Mouse (Mus musculus): Measurements from ENCODE around the gene Arsb. TPM values are rescaled to one million over a fixed set of nuclear protein-coding genes. Genes with fewer than 3 reads are reported as not detected.

Gene Arsb
- polyA plus RNA-seq, 1 experiment from 2014 or later, result 28.0 TPM

DNA sequence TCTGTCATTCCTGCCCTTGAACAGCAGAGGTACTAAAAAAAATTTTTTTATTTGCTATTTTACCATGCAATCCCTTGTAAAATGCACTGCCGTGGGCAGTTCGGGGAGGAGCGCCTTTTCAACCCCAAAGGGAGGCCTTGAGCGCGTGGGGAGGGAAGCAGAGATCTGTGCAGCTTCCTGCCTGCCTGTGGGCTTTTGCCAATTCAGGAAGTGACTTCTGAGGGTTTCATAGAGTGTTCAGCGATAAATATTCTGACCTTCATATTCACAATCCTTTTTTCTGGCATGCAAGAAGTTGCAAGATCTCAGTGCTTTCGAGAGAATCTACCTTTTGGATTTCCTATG, 151.1 kb downstream of the Arsb start:
- 3% methylated on average over 7 of the region's 7 CpGs for WGBS (ENCODE audit: missing documents)
- H3K79me2 ChIP-seq (ENCODE audit: inconsistent target), result no peaks in the 10 kb centered on the region
- no peaks in the 10 kb centered on the region for H3K36me3 ChIP-seq (ENCODE audit: inconsistent target)
- peak overlapping the region; percentile 41 for H3K27ac ChIP-seq
- no peak overlapping the region for H3K4me3 ChIP-seq (ENCODE audit: inconsistent target)

DNA sequence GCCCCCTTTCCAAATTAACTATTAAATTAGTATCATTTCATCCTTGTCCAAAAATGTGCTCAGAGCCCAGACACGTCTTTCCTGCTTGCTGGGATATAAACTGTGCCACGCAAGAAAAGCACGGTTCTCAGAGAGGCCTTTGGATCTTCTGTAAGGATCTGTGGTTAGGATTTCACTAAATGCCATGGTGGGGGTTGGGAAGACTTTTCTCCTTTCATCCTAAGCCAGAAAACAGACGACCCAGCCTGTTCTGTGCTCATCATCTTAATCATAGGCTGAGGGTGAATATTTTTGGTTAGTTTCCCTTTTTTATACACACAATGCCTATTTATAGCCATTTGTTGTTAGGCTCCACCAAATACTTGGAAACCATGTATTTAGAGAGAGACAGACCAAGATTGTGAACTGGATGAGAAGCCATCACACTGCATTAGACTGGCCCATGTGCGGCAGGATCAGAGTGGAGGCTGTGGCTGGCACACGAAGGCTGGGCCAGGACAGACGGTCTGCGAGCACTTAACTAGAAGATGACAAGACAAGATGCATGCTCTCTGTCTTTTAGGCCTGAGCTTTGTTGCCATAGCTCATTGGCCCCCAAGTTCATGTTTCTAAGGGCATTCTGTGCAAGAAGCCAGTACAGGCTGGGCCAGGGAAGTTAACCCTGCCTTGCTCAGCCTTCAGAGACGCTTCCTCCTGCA, 153.5 kb downstream of the Arsb start:
- Histone ChIP-seq H3K36me3 (ENCODE audit: inconsistent target) (no peaks in the 10 kb centered on the region), H3K4me3 (ENCODE audit: inconsistent target) (no peak overlapping the region), H3K27ac (0 out of 2 replicates have a peak overlapping the region, but pooled peaks have one; percentile 8), H3K79me2 (ENCODE audit: inconsistent target) (no peaks in the 10 kb centered on the region)
- 83% methylated on average over 9 of the region's 9 CpGs for WGBS (ENCODE audit: missing documents)

DNA sequence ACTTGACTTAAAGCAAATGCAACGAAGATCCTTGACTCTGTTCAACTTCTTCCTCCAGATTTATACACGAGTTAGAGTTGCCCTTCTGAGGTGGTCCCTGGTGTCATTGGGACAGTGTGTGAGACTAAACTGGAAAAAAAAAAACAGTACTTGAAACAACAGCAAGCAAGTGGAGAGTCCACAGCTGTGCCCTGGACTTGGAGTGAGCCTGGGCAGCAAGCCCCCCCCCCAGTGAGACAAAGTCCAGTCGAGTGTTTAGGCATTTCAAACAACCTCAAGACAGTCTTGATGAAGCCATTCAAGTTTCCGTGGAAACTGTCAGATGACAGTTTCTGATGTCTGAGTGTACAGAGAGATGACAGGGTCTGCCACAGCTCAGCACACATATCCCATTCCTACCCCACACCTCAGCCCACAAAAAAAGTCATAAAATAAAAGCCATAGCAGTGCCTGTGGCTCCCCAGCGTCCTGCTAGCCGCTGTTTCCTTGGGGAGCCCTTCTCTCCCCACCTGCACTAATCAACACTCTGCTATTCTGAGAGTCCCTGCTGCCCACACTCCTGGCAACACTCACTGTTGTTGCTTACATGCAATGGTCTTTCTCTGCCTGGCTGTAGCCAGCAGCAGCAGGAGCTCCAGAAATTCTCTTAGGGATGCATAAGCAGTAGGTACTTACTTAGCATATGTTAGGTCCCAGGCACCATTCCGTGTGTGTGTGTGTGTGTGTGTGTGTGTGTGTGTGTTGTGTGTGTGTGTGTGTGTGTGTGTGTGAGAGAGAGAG, 159.3 kb downstream of the Arsb start:
- WGBS (ENCODE audit: missing documents), result 91% methylated on average over 6 of the region's 7 CpGs
- no peak overlapping the region for H3K4me3 ChIP-seq (ENCODE audit: inconsistent target)
- no peaks in the 10 kb centered on the region for H3K36me3 ChIP-seq (ENCODE audit: inconsistent target)
- H3K79me2 ChIP-seq (ENCODE audit: inconsistent target), result no peaks in the 10 kb centered on the region
- H3K27ac ChIP-seq, result no peak overlapping the region

DNA sequence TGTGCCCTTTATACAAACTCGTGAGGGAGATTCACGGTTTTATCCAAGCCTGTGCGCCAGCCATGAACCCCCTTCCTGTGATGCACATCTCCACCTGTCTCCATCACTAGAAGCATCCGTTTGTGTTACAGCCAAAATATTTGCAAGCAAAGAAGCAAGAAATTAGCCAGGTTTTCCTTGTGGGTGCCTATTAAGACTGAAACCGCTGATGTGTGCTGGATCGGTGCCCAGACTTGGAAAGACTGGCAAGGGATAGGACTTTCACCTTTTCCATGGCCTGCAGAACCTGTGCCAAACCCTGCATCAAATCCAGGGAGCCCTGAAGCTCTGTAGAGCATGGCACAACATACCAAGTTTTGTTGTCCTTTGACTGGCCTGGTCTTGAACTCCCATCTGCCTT, 165.0 kb downstream of the Arsb start:
- Histone ChIP-seq H3K79me2 (ENCODE audit: inconsistent target) (no peaks in the 10 kb centered on the region), H3K4me3 (ENCODE audit: inconsistent target) (no peak overlapping the region)
- 91% methylated on average over 6 of the region's 6 CpGs for WGBS (ENCODE audit: missing documents)

DNA sequence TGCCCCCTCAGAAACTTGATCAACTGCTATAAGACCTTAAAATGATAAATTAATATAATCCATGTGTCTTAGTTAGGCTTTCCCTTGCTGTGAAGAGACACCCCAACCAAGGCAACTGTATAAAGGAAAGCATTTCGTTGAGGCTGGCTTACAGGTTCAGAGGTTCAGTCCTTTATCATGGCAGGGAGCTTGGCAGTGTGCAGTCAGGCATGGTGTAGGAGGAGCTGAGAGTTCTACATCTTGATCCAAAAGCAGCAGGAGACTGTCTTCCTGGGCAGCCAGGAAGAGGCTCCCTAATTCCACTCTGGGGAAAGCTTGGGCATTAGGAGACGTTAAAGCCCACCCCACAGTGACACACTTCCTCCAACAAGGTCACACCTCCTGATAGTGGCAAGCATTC, 166.7 kb downstream of the Arsb start:
- Histone ChIP-seq H3K27ac (no peak overlapping the region), H3K79me2 (ENCODE audit: inconsistent target) (no peaks in the 10 kb centered on the region), H3K4me3 (ENCODE audit: inconsistent target) (no peak overlapping the region), H3K36me3 (ENCODE audit: inconsistent target) (no peaks in the 10 kb centered on the region)
- 82% methylated on average over 2 of the region's 2 CpGs for WGBS (ENCODE audit: missing documents)

More for the DNA sequence above, 165.0 kb downstream of the Arsb start:
- no peaks in the 10 kb centered on the region for H3K36me3 ChIP-seq (ENCODE audit: inconsistent target)
- H3K27ac ChIP-seq, result no peak overlapping the region

DNA sequence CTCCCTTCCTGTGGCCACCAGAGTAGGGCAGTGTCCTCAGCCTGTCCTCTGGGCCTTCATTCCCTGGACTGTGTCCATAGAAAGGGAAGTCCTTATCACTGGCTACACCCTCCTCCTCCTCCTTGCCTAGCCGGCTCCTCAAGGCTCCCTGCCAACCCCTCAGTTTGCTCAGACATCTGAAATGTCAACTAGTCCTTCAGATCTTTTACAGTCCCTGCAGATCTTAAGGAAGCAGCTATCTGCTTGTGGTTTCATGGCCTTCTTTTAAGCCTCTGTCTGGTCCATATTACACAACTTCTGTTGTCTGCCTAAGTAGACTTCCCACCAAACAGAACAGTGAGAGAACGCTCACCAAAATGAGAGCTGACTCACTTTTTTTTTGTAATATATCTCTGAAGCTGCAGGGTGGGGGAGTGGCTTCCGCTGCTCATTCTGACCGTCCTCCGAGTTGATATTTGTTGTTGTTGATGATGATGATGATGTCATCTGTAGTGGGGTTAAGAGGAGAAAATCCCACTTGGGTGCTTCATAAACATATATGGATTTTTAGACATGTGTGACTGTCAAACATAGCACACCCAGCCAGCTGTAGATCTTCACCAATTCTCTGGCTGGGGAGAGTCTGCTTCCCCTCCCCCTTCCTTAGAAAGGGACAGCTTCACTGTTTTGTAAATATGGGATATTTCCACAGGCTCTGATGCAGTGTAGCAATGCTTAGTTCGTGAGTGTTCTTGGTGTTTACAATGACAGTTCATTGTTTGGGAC, 168.1 kb downstream of the Arsb start:
- no peaks in the 10 kb centered on the region for H3K79me2 ChIP-seq (ENCODE audit: inconsistent target)
- H3K27ac ChIP-seq, result peak overlapping the region; percentile 29
- no peaks in the 10 kb centered on the region for H3K36me3 ChIP-seq (ENCODE audit: inconsistent target)
- no peak overlapping the region for H3K4me3 ChIP-seq (ENCODE audit: inconsistent target)
- 8% methylated on average over 6 of the region's 6 CpGs for WGBS (ENCODE audit: missing documents)

DNA sequence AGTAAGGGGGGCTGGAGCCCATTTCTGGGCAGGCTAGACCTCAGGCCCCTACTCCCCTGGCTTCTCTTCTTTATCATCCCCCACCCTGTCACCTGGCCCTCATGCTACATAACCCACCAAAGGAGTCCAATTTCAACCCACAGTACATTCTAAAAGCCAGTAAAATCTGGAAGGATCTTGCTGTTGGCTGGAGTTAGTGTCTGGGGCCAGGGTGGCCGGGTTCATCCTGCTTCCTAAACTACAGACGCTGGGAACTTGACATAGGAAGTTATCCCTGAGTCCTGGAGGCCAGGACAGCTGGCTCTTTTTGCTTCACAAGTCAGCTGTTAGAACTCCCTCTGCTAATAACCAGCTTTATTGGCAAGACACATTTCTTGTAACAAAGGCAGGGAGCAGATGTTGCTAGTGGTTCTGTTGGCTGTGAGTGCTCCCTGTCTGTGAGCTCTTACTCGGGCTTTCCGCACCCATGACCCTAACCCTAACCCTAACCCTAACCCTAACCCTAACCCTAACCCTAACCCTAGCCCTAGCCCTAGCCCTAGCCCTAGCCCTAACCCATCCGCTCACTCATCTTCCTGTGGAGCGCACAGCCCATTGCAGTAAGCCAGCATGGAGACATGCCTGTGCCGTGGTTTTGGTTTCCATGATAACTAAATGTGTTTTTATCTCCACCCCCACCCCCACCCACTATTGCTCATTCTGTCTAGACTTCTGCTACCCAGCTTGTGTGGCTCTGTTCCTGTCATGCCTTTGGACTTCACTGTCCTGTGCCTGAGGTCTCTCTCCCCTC, 169.5 kb downstream of the Arsb start:
- Histone ChIP-seq H3K27ac (no peak overlapping the region), H3K79me2 (ENCODE audit: inconsistent target) (no peaks in the 10 kb centered on the region), H3K4me3 (ENCODE audit: inconsistent target) (no peak overlapping the region), H3K36me3 (ENCODE audit: inconsistent target) (no peaks in the 10 kb centered on the region)
- WGBS (ENCODE audit: missing documents), result 90% methylated on average over 7 of the region's 7 CpGs

DNA sequence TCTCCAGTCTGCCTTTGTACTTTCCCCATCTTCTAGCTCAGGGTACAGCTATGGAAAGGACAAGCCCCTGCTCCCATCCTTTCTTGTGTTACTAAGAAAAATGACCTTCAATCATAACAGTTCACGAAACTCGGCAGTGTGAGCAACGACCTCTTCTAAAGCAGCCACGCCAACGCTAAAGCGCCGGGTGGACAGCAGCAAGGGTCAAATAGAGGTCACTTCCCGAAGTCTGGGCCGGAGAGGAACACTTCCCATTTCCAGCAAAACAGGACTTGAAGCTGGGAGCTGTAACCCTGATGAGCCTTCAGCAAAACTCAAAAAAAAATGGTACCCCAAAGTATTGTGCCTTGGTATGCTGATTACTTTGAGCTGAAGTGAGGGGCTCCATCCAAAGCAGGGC, 179.6 kb downstream of the Arsb start:
- H3K4me3 ChIP-seq (ENCODE audit: inconsistent target), result no peak overlapping the region
- no peaks in the 10 kb centered on the region for H3K79me2 ChIP-seq (ENCODE audit: inconsistent target)
- no peaks in the 10 kb centered on the region for H3K36me3 ChIP-seq (ENCODE audit: inconsistent target)
- H3K27ac ChIP-seq, result no peak overlapping the region
- WGBS (ENCODE audit: missing documents), result 69% methylated on average over 9 of the region's 9 CpGs

DNA sequence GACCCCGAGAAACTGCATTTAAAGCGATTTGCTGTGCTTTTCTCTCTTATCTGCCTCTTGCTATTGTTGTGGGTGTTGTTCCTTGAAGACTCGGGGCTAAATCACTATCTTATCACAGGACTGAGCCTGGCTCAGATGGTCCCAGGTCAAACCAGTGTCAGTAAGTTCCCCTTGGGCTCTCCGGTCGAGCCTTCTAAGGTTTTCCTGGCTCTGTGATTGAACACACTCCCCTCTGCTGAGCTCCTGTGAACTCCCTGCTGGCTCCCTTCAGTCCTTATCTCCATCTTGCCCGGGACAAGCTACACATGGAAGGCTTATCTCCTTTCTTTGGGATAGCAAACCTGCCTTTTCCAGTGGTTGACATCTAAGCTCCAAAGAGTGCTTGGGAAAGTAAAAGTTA, 180.1 kb downstream of the Arsb start:
- WGBS (ENCODE audit: missing documents), result 79% methylated on average over 6 of the region's 6 CpGs
- Histone ChIP-seq H3K36me3 (ENCODE audit: inconsistent target) (no peaks in the 10 kb centered on the region), H3K4me3 (ENCODE audit: inconsistent target) (no peak overlapping the region), H3K27ac (no peak overlapping the region), H3K79me2 (ENCODE audit: inconsistent target) (no peaks in the 10 kb centered on the region)

DNA sequence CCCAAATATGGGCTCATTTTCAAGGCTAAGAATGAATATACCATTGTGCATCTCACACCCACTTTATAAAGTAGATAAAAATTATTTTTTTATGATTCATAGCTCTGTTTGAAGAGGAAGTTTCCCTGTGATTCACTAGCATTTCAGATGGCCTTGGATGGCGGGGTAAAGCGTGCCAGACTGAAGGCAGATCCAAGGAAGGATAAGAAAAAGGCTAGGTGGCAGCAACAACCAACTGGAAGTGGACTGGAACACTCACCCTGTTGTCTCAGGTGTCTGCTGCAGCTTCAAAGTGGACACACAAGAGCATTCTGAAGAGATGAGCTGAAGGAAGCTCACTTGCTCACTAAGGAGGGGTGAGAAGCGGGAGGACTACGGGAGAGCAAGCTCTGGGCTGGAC, 181.0 kb downstream of the Arsb start:
- H3K27ac ChIP-seq, result no peak overlapping the region
- no peaks in the 10 kb centered on the region for H3K79me2 ChIP-seq (ENCODE audit: inconsistent target)
- no peak overlapping the region for H3K4me3 ChIP-seq (ENCODE audit: inconsistent target)
- no peaks in the 10 kb centered on the region for H3K36me3 ChIP-seq (ENCODE audit: inconsistent target)
- 88% methylated on average over 4 of the region's 4 CpGs for WGBS (ENCODE audit: missing documents)

DNA sequence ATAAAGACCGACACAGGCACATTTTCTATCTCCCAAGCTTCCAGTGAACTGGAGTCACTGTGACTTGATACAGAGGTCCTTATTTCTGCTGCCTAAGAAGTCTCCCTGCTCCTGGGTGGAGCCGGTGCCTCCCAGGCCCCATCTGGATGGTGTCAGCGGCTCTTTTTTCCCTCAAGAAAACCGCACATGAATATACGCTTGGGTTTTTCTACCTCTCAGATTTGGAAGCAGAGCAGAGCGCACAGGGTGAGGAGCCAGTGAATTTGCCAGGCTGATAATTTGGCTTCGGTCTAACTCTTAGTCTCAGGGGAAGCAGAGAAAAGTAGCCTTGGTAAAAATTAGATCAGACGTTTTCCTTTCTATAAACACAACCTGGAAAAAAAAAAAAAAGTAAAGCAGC, 186.5 kb downstream of the Arsb start:
- 96% methylated on average over 8 of the region's 8 CpGs for WGBS (ENCODE audit: missing documents)
- no peaks in the 10 kb centered on the region for H3K36me3 ChIP-seq (ENCODE audit: inconsistent target)

DNA sequence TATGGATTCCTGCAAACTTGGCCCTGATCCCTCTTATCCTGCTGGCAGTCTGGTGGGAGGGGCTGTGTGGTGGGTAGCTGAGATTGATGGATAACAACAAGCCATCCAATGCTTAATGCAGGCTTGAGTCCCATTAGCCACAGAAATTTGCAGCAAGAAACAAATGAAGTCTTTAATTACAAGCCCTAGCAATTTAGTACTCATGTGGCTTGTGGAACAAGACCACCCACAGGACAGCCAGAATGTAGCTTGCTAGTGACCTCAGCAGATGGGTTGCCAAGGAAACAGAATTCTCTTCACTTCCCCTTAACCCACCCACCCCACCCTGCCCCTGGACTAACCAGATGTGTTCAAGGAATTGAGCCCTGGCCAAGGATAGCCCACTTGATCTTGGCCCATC, 194.8 kb downstream of the Arsb start:
- no peak overlapping the region for H3K4me3 ChIP-seq (ENCODE audit: inconsistent target)
- no peak overlapping the region for H3K27ac ChIP-seq
- no peaks in the 10 kb centered on the region for H3K79me2 ChIP-seq (ENCODE audit: inconsistent target)
- no peaks in the 10 kb centered on the region for H3K36me3 ChIP-seq (ENCODE audit: inconsistent target)

More for the DNA sequence above, 186.5 kb downstream of the Arsb start:
- H3K79me2 ChIP-seq (ENCODE audit: inconsistent target), result no peaks in the 10 kb centered on the region
- no peak overlapping the region for H3K4me3 ChIP-seq (ENCODE audit: inconsistent target)
- no peak overlapping the region for H3K27ac ChIP-seq

DNA sequence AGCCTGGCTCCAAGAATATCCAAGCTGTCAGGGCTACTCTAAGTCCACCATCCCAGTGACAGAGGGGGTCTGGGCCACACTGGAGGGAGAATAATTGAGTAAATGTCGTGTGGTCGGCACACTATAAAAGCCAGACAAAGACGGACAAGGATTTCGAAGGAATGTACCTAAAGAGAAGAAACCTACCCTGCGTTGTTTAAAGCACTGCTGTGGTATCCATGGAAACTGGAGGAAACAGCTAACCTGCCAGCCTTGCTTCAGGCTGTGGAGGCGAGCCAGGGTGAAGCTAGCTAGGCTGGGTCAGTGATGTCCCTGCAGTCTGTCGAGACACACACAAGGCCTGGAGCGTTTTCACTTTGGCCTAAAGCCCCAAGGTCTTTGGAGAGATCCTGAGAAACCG, 195.7 kb downstream of the Arsb start:
- Histone ChIP-seq H3K36me3 (ENCODE audit: inconsistent target) (no peaks in the 10 kb centered on the region), H3K79me2 (ENCODE audit: inconsistent target) (no peaks in the 10 kb centered on the region)
- 88% methylated on average over 9 of the region's 9 CpGs for WGBS (ENCODE audit: missing documents)

DNA sequence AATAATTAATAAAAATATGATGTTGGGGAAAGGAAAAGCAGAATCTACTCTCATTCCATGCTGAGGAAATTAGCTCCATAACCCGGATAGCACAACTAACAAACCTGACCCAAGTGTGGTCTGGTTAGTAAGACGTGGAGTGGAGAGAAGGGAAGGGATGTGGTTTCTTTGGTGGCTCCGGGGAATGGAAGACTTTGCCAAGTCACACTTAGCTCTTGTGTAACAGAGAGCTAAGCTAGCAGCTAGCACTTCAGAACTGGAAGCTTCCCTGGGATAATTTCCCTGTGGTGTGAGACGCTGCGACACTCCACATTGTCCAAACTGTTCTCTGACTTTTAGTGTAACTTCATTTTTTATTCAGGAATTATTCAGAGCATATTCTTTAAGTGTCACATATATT, 198.7 kb downstream of the Arsb start:
- Histone ChIP-seq H3K27ac (no peak overlapping the region), H3K4me3 (ENCODE audit: inconsistent target) (no peak overlapping the region), H3K36me3 (ENCODE audit: inconsistent target) (no peaks in the 10 kb centered on the region), H3K79me2 (ENCODE audit: inconsistent target) (no peaks in the 10 kb centered on the region)
- 18% methylated on average over 5 of the region's 5 CpGs for WGBS (ENCODE audit: missing documents)

More for the DNA sequence above, 195.7 kb downstream of the Arsb start:
- Histone ChIP-seq H3K4me3 (ENCODE audit: inconsistent target) (no peak overlapping the region), H3K27ac (no peak overlapping the region)

Measured in macrophage (primary cell).